Mouse (Mus musculus): ENCODE data around the gene Nfib. TPM values are rescaled to one million over a fixed set of nuclear protein-coding genes. Genes with fewer than 3 reads are reported as not detected.

Nfib gene
- polyA plus RNA-seq, 1 experiment from 2014 or later: 58.8 TPM

- Histone ChIP-seq H3K4me3 (replicated peaks) (no peak overlapping the region), H3K9me3 (no peaks in the 10 kb centered on the region)
- no peak for ATAC-seq (ENCODE audit: insufficient number of reproducible peaks, insufficient read depth, low FRiP score, low TSS enrichment, low read depth)
These were observed 370.2 kb downstream of the Nfib start for GRCm38 (mm10) chr4:82335266-82335865.

GRCm38 (mm10) chr4:82333413-82333812 is 372.1 kb downstream of the Nfib start:
- peaks cover 6% of the 10 kb centered on the region for H3K4me1 ChIP-seq (replicated peaks)
- H3K4me2 ChIP-seq: no peak overlapping the region
- no peaks in the 10 kb centered on the region for H3K9me3 ChIP-seq
- WGBS: 93% methylated on average over 3 of the region's 3 CpGs
- peaks cover 22% of the 10 kb centered on the region for H3K36me3 ChIP-seq
- H3K27ac ChIP-seq: no peak overlapping the region
- no peaks in the 10 kb centered on the region for H3K27me3 ChIP-seq
- H3K9ac ChIP-seq (replicated peaks): no peak overlapping the region
- no peak overlapping the region for H3K4me3 ChIP-seq (replicated peaks)
- no peak for ATAC-seq (ENCODE audit: insufficient number of reproducible peaks, insufficient read depth, low FRiP score, low TSS enrichment, low read depth)

More at GRCm38 (mm10) chr4:82335266-82335865, 370.2 kb downstream of the Nfib start:
- no peak overlapping the region for H3K4me2 ChIP-seq
- H3K27ac ChIP-seq: no peak overlapping the region
- no peaks in the 10 kb centered on the region for H3K27me3 ChIP-seq
- peaks cover 14% of the 10 kb centered on the region for H3K4me1 ChIP-seq (replicated peaks)
- H3K36me3 ChIP-seq: peaks cover 7% of the 10 kb centered on the region
- H3K9ac ChIP-seq (replicated peaks): no peak overlapping the region
- WGBS: 88% methylated on average over 4 of the region's 4 CpGs

DNA sequence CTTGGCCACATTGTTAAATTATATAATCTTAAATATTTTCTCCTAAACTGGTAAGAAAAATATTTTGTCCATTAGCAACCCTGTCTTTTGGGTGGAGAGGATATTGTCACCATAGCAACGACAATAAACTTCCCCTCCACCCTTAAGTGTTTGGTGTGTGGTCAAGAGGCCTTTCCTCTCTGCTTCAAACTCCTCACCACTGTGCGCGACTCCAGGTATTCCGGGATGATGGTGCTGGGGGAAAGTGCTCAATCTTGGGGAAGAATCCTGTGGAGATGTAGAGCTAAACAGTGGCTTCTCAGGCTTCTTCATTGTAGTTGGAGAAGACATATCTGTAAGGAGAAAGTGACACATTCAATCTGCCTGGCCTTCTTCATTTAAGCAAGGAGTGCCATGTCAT is 375.5 kb downstream of the Nfib start:
- Histone ChIP-seq H3K27me3 (no peaks in the 10 kb centered on the region), H3K4me2 (no peak overlapping the region), H3K4me1 (replicated peaks) (no peaks in the 10 kb centered on the region), H3K36me3 (peaks cover 41% of the 10 kb centered on the region), H3K27ac (no peak overlapping the region), H3K9me3 (no peaks in the 10 kb centered on the region), H3K9ac (replicated peaks) (no peak overlapping the region), H3K4me3 (replicated peaks) (no peak overlapping the region)
- ATAC-seq (ENCODE audit: insufficient number of reproducible peaks, insufficient read depth, low FRiP score, low TSS enrichment, low read depth): no peak
- WGBS: 84% methylated on average over 4 of the region's 4 CpGs

DNA sequence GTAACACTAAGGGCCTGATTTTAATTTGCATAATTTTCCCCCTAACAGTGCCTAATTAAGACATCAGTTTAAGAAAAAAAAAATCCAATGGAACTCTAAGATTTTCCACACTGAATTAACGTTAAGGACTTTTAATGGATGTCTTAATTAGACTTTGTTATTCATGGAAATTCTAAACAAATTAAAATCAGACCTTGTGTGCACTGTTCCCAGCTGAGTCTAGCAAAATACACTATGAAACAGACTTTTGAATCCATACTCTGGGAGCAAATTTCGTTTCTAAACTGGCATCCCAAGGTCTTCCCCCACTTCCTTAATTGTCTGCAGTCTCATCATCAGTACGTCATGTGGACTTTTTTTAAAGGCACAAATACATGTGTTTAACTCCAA is 379.4 kb downstream of the Nfib start:
- 69% methylated on average over 3 of the region's 3 CpGs for WGBS
- H3K9me3 ChIP-seq: no peaks in the 10 kb centered on the region
- H3K36me3 ChIP-seq: peaks cover 73% of the 10 kb centered on the region
- no peaks in the 10 kb centered on the region for H3K4me1 ChIP-seq (replicated peaks)
- no peak overlapping the region for H3K4me2 ChIP-seq
- H3K4me3 ChIP-seq (replicated peaks): no peak overlapping the region
- H3K27me3 ChIP-seq: no peaks in the 10 kb centered on the region
- no peak for ATAC-seq (ENCODE audit: insufficient number of reproducible peaks, insufficient read depth, low FRiP score, low TSS enrichment, low read depth)
- no peak overlapping the region for H3K27ac ChIP-seq
- H3K9ac ChIP-seq (replicated peaks): no peak overlapping the region

- no peak for ATAC-seq (ENCODE audit: insufficient number of reproducible peaks, insufficient read depth, low FRiP score, low TSS enrichment, low read depth)
- 66% methylated on average over 6 of the region's 6 CpGs for WGBS
- Histone ChIP-seq H3K9me3 (no peaks in the 10 kb centered on the region), H3K4me2 (no peak overlapping the region), H3K9ac (replicated peaks) (no peak overlapping the region), H3K27me3 (no peaks in the 10 kb centered on the region), H3K36me3 (peaks cover 71% of the 10 kb centered on the region), H3K4me1 (replicated peaks) (no peaks in the 10 kb centered on the region), H3K27ac (no peak overlapping the region), H3K4me3 (replicated peaks) (no peak overlapping the region)
These were observed 380.0 kb downstream of the Nfib start for GRCm38 (mm10) chr4:82325409-82326139.

GRCm38 (mm10) chr4:82324977-82325376 is 380.6 kb downstream of the Nfib start:
- ATAC-seq (ENCODE audit: insufficient number of reproducible peaks, insufficient read depth, low FRiP score, low TSS enrichment, low read depth): no peak
- 79% methylated on average over 3 of the region's 3 CpGs for WGBS
- H3K4me2 ChIP-seq: no peak overlapping the region
- H3K9ac ChIP-seq (replicated peaks): no peak overlapping the region
- H3K9me3 ChIP-seq: no peaks in the 10 kb centered on the region
- H3K4me1 ChIP-seq (replicated peaks): peaks cover 3% of the 10 kb centered on the region
- no peak overlapping the region for H3K27ac ChIP-seq
- H3K4me3 ChIP-seq (replicated peaks): no peak overlapping the region
- H3K27me3 ChIP-seq: no peaks in the 10 kb centered on the region
- peaks cover 71% of the 10 kb centered on the region for H3K36me3 ChIP-seq

GRCm38 (mm10) chr4:82321008-82321407 is 384.5 kb downstream of the Nfib start:
- Histone ChIP-seq H3K4me2 (no peak overlapping the region), H3K36me3 (peaks cover 65% of the 10 kb centered on the region), H3K4me1 (replicated peaks) (peaks cover 12% of the 10 kb centered on the region), H3K27me3 (no peaks in the 10 kb centered on the region), H3K9ac (replicated peaks) (no peak overlapping the region), H3K9me3 (no peaks in the 10 kb centered on the region), H3K4me3 (replicated peaks) (no peak overlapping the region), H3K27ac (no peak overlapping the region)
- no peak for ATAC-seq (ENCODE audit: insufficient number of reproducible peaks, insufficient read depth, low FRiP score, low TSS enrichment, low read depth)
- WGBS: 82% methylated on average over 4 of the region's 4 CpGs

- peaks cover 70% of the 10 kb centered on the region for H3K36me3 ChIP-seq
- H3K9me3 ChIP-seq: no peaks in the 10 kb centered on the region
- no peaks in the 10 kb centered on the region for H3K27me3 ChIP-seq
- WGBS: 62% methylated on average over 7 of the region's 7 CpGs
- no peak overlapping the region for H3K9ac ChIP-seq (replicated peaks)
- no peak overlapping the region for H3K4me2 ChIP-seq
- peaks cover 12% of the 10 kb centered on the region for H3K4me1 ChIP-seq (replicated peaks)
- ATAC-seq (ENCODE audit: insufficient number of reproducible peaks, insufficient read depth, low FRiP score, low TSS enrichment, low read depth): no peak
- H3K27ac ChIP-seq: no peak overlapping the region; the same call in 1 of the 2 replicates
- H3K4me3 ChIP-seq (replicated peaks): no peak overlapping the region
These were observed 386.2 kb downstream of the Nfib start for GRCm38 (mm10) chr4:82319388-82319787.

DNA sequence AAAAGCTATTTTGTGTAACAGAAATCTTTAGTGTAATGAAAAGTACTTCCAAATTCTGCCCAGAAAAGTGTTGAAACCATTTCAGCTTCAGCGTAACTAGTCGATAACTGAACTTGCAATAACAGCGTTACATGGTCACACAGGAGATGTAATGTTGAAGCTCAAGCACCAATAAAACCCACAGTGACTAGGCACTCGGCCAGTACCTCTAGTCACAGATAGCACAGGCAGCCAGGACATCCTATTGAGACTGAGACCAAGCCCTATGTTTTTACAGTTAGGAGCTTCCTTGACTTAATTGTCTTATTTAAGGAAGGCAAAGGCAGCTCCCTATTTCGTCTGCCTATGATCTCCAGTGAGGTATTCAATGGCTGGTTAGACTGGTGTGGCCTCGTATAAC is 389.4 kb downstream of the Nfib start:
- no peak for ATAC-seq (ENCODE audit: insufficient number of reproducible peaks, insufficient read depth, low FRiP score, low TSS enrichment, low read depth)
- 77% methylated on average over 6 of the region's 6 CpGs for WGBS

GRCm38 (mm10) chr4:82315710-82316109 is 389.8 kb downstream of the Nfib start:
- Histone ChIP-seq H3K27ac (no peak overlapping the region), H3K9ac (replicated peaks) (no peak overlapping the region), H3K4me1 (replicated peaks) (peaks cover 28% of the 10 kb centered on the region), H3K9me3 (no peaks in the 10 kb centered on the region), H3K4me3 (replicated peaks) (no peak overlapping the region), H3K4me2 (no peak overlapping the region), H3K27me3 (no peaks in the 10 kb centered on the region), H3K36me3 (peaks cover 46% of the 10 kb centered on the region)
- WGBS: 81% methylated on average over 2 of the region's 2 CpGs
- ATAC-seq (ENCODE audit: insufficient number of reproducible peaks, insufficient read depth, low FRiP score, low TSS enrichment, low read depth): no peak

More for the DNA sequence above, 389.4 kb downstream of the Nfib start:
- no peak overlapping the region for H3K4me3 ChIP-seq (replicated peaks)
- no peak overlapping the region for H3K27ac ChIP-seq
- peaks cover 47% of the 10 kb centered on the region for H3K36me3 ChIP-seq
- no peak overlapping the region for H3K9ac ChIP-seq (replicated peaks)
- no peaks in the 10 kb centered on the region for H3K9me3 ChIP-seq
- H3K4me1 ChIP-seq (replicated peaks): peaks cover 23% of the 10 kb centered on the region
- H3K27me3 ChIP-seq: no peaks in the 10 kb centered on the region
- H3K4me2 ChIP-seq: no peak overlapping the region

- Histone ChIP-seq H3K9me3 (no peaks in the 10 kb centered on the region), H3K9ac (replicated peaks) (0 out of 2 replicates have a peak overlapping the region, but pooled peaks have one; percentile 2), H3K4me2 (no peak overlapping the region), H3K4me3 (replicated peaks) (no peak overlapping the region), H3K4me1 (replicated peaks) (peaks cover 29% of the 10 kb centered on the region), H3K27ac (peak overlapping the region; percentile 54; the same call in 1 of the 2 replicates), H3K36me3 (peaks cover 40% of the 10 kb centered on the region), H3K27me3 (no peaks in the 10 kb centered on the region)
- 42% methylated on average over 11 of the region's 11 CpGs for WGBS
- 0 out of 2 replicates have a peak, but pooled peaks have one; percentile 56 for ATAC-seq (ENCODE audit: insufficient number of reproducible peaks, insufficient read depth, low FRiP score, low TSS enrichment, low read depth)
These were observed 394.4 kb downstream of the Nfib start for GRCm38 (mm10) chr4:82310924-82311734.
